Mouse (Mus musculus): ENCODE results near the gene March9. TPM values are rescaled to one million over a fixed set of nuclear protein-coding genes. Genes with fewer than 3 reads are reported as not detected.

March9 gene
- polyA plus RNA-seq, 1 experiment from 2014 or later: 6.1 TPM

Other genes with a start within 250 kb of the March9 start
- 12.8 and 13.1 TPM in 2 replicates for gene Atp23, start 158.8 kb downstream of the March9 start, polyA plus RNA-seq (2016; fragmentation: Nextera tagmentation; extraction: Ambion mirVana)
- gene Ctdsp2, start 81.5 kb downstream of the March9 start, polyA plus RNA-seq (2016; fragmentation: Nextera tagmentation; extraction: Ambion mirVana): 39.4 and 42.6 TPM in 2 replicates
- 5.2 and 10.0 TPM in 2 replicates for gene Avil, start 59.5 kb downstream of the March9 start, polyA plus RNA-seq (2016; fragmentation: Nextera tagmentation; extraction: Ambion mirVana)
- 70.7 and 70.9 TPM in 2 replicates for gene Tsfm, start 29.3 kb downstream of the March9 start, polyA plus RNA-seq (2016; fragmentation: Nextera tagmentation; extraction: Ambion mirVana)
- gene Mettl1, start 18.8 kb downstream of the March9 start, polyA plus RNA-seq (2016; fragmentation: Nextera tagmentation; extraction: Ambion mirVana): 31.5 and 32.5 TPM in 2 replicates
- 0.15 and 0.17 TPM in 2 replicates for gene Eef1akmt3, start 18.7 kb downstream of the March9 start, polyA plus RNA-seq (2016; fragmentation: Nextera tagmentation; extraction: Ambion mirVana)
- gene Cyp27b1, start 11.9 kb downstream of the March9 start, polyA plus RNA-seq (2016; fragmentation: Nextera tagmentation; extraction: Ambion mirVana): 0.13 and 0.25 TPM in 2 replicates
- gene Cdk4, start 3.4 kb upstream of the March9 start, polyA plus RNA-seq (2016; fragmentation: Nextera tagmentation; extraction: Ambion mirVana): 1,857 and 1,896 TPM in 2 replicates
- gene Tspan31, start 10.1 kb upstream of the March9 start, polyA plus RNA-seq (2016; fragmentation: Nextera tagmentation; extraction: Ambion mirVana): 137 and 147 TPM in 2 replicates
- 1.1 and 1.3 TPM in 2 replicates for gene Agap2, start 15.1 kb upstream of the March9 start, polyA plus RNA-seq (2016; fragmentation: Nextera tagmentation; extraction: Ambion mirVana)
- 118 and 123 TPM in 2 replicates for gene Os9, start 60.9 kb upstream of the March9 start, polyA plus RNA-seq (2016; fragmentation: Nextera tagmentation; extraction: Ambion mirVana)
- gene B4galnt1, start 105.0 kb upstream of the March9 start, polyA plus RNA-seq (2016; fragmentation: Nextera tagmentation; extraction: Ambion mirVana): 29.2 and 31.5 TPM in 2 replicates
- 1.5 and 1.8 TPM in 2 replicates for gene Slc26a10, start 120.5 kb upstream of the March9 start, polyA plus RNA-seq (2016; fragmentation: Nextera tagmentation; extraction: Ambion mirVana)
- 43.3 and 43.6 TPM in 2 replicates for gene Arhgef25, start 129.9 kb upstream of the March9 start, polyA plus RNA-seq (2016; fragmentation: Nextera tagmentation; extraction: Ambion mirVana)
- 189 and 199 TPM in 2 replicates for gene Dtx3, start 135.5 kb upstream of the March9 start, polyA plus RNA-seq (2016; fragmentation: Nextera tagmentation; extraction: Ambion mirVana)
- 22.0 and 22.4 TPM in 2 replicates for gene Pip4k2c, start 151.4 kb upstream of the March9 start, polyA plus RNA-seq (2016; fragmentation: Nextera tagmentation; extraction: Ambion mirVana)
- 72.7 and 81.6 TPM in 2 replicates for gene Kif5a, start 203.2 kb upstream of the March9 start, polyA plus RNA-seq (2016; fragmentation: Nextera tagmentation; extraction: Ambion mirVana)
- gene Dctn2, start 206.2 kb upstream of the March9 start, polyA plus RNA-seq (2016; fragmentation: Nextera tagmentation; extraction: Ambion mirVana): 273 and 277 TPM in 2 replicates
- gene Mbd6, start 228.8 kb upstream of the March9 start, polyA plus RNA-seq (2016; fragmentation: Nextera tagmentation; extraction: Ambion mirVana): 18.4 and 20.5 TPM in 2 replicates

All from neural tube, embryonic 12.5 days (tissue).